Mouse (Mus musculus): ENCODE measurements at regions not wholly inside any gene's neighbourhood (a gene's known extent, or its start where the extent isn't known, plus 50 kb on each side); places are given as distances from the start of the nearest gene placed in this dataset.

GRCm38 (mm10) chr5:42679617-42680016, 553.4 kb upstream of the Cpeb2 start:
- Histone ChIP-seq H3K36me3 (replicated peaks; ENCODE audit: insufficient read depth, low read length) (no peaks in the 10 kb centered on the region), H3K27ac (ENCODE audit: low read depth) (no peak overlapping the region), H3K27me3 (ENCODE audit: insufficient read depth, low read length) (no peaks in the 10 kb centered on the region), H3K9ac (replicated peaks) (no peak overlapping the region), H3K4me1 (ENCODE audit: insufficient read depth) (no peaks in the 10 kb centered on the region), H3K4me2 (ENCODE audit: low read depth, low read length) (no peak overlapping the region), H3K9me3 (ENCODE audit: low read length) (no peaks in the 10 kb centered on the region), H3K4me3 (ENCODE audit: low read depth, low read length) (no peak overlapping the region)
- no peak for ATAC-seq
- DNase-seq = no peak
- WGBS (ENCODE audit: insufficient replicate concordance) = 73% methylated on average over 5 of the region's 5 CpGs
- no peak for TF ChIP-seq EP300 (IDR thresholded peaks at IDR 0.05; ENCODE audit: low read depth)
- no peak for TF ChIP-seq CTCF (IDR thresholded peaks at IDR 0.05; ENCODE audit: low read depth)

- WGBS (ENCODE audit: insufficient replicate concordance) = 63% methylated on average over 5 of the region's 5 CpGs
- Histone ChIP-seq H3K27ac (ENCODE audit: low read depth) (no peak overlapping the region), H3K9ac (replicated peaks) (no peak overlapping the region), H3K36me3 (replicated peaks; ENCODE audit: insufficient read depth, low read length) (no peaks in the 10 kb centered on the region), H3K4me3 (ENCODE audit: low read depth, low read length) (no peak overlapping the region), H3K27me3 (ENCODE audit: insufficient read depth, low read length) (no peaks in the 10 kb centered on the region), H3K9me3 (ENCODE audit: low read length) (no peaks in the 10 kb centered on the region), H3K4me1 (ENCODE audit: insufficient read depth) (no peaks in the 10 kb centered on the region), H3K4me2 (ENCODE audit: low read depth, low read length) (no peak overlapping the region)
- ATAC-seq (no peak), DNase-seq (no peak)
- no peak for TF ChIP-seq CTCF (IDR thresholded peaks at IDR 0.05; ENCODE audit: low read depth)
- TF ChIP-seq EP300 (IDR thresholded peaks at IDR 0.05; ENCODE audit: low read depth) = no peak
Measured at GRCm38 (mm10) chr5:42685356-42686057, 547.5 kb upstream of the Cpeb2 start.

- H3K4me2 ChIP-seq (ENCODE audit: low read depth, low read length) = no peak overlapping the region
- H3K4me3 ChIP-seq (ENCODE audit: low read depth, low read length) = no peak overlapping the region
- DNase-seq (no peak), ATAC-seq (no peak)
- no peaks in the 10 kb centered on the region for H3K36me3 ChIP-seq (replicated peaks; ENCODE audit: insufficient read depth, low read length)
- no peaks in the 10 kb centered on the region for H3K4me1 ChIP-seq (ENCODE audit: insufficient read depth)
- no peak overlapping the region for H3K9ac ChIP-seq (replicated peaks)
- no peak for TF ChIP-seq CTCF (IDR thresholded peaks at IDR 0.05; ENCODE audit: low read depth)
- TF ChIP-seq EP300 (IDR thresholded peaks at IDR 0.05; ENCODE audit: low read depth) = no peak
- no peaks in the 10 kb centered on the region for H3K9me3 ChIP-seq (ENCODE audit: low read length)
- H3K27ac ChIP-seq (ENCODE audit: low read depth) = no peak overlapping the region
- H3K27me3 ChIP-seq (ENCODE audit: insufficient read depth, low read length) = no peaks in the 10 kb centered on the region
Measured at GRCm38 (mm10) chr5:42687176-42687575, 545.8 kb upstream of the Cpeb2 start.

Data from liver, postnatal 0 days (tissue).